Mouse (Mus musculus) liver, postnatal 0 days (tissue): ENCODE results near the gene L1td1.

ENCODE experiments used
- CTCF ChIP-seq: sonication (generic); IDR thresholded peaks from 2 replicates; pipeline ENCODE4 v1.5.1; 2016; ENCODE audit warnings: antibody characterized with exemption, low read depth
- EP300 ChIP-seq: IDR thresholded peaks from 2 replicates; pipeline ENCODE4 v1.6.1; 2016; ENCODE audit warnings: antibody characterized with exemption, low read depth, mild to moderate bottlenecking

DNA sequence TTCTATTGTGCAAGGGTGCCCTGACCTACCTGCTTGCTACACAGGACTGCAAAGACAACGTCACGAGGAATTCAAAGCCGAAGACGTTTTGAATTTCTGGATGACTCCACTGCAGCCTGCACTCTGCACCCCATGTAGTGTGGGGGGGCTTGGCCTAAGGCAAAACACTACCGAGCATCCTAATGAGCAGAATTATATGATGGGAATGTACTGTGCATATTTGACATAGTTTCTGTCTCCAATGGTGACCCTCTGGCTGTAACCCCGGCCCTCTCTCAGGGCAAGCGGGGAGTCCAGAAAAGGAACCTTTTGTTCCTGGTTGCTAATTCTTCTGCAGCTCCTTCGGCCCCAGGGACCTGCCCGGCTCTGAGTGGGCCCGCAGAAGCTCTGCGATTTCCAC is 29.6 kb downstream of the L1td1 start:
- TF ChIP-seq CTCF = no peak
- TF ChIP-seq EP300 = no peak
